Mouse (Mus musculus): ENCODE measurements around the gene Gm4187.
"Not testable (repeated sequence)": the region's sequence is repeated elsewhere in the genome, so short reads cannot be mapped to it uniquely, and the experiment has no call there.

Gene Gm4187

GRCm38 (mm10) chr7:22329617-22330016 lies at the start of gene Gm4187:
Gm4187 (minus strand) TSS chr7:22329717.
- DNase-seq = not testable (repeated sequence)

DNA sequence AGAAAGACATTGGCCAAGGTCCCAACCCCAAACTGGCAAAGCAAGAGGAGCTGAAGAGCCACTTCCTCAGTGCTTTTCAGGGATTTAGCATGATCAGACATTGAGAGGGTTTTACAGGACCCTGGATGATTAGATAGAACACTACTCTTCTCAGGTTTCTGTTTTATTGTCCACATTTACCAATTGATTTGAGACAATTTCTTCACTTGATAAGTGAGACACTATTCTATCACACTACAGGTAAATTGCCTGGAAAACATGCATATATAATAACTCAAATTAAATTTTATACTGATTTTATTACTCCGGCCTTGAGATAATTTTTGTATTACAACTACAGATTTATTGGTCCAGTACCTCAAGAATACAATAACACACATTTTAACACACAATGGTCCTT lies 41.4 kb upstream of the Gm4187 start, which contains the start of gene Gm8660:
Gm8660 (minus strand) TSS at position 101 of the 400 bp plus-strand sequence.
- DNase-seq = not testable (repeated sequence)

Measured in lung, postnatal 10 days (tissue).